Mouse (Mus musculus) liver, embryonic 15.5 days (tissue): ENCODE data around the gene Prkci. TPM values are rescaled to one million over a fixed set of nuclear protein-coding genes. Genes with fewer than 3 reads are reported as not detected.
A peak's percentile ranks its signal among the peaks of the same experiment; 100 is the strongest.

ENCODE experiments used
- ATAC-seq: fragments of 200-750 bp; cut with Nextera tagmentation; 2 replicates; pipeline ENCODE4 v1.8.0; 2017; ENCODE audit warnings: moderate number of reproducible peaks, mild to moderate bottlenecking, moderate library complexity; ENCODE audit not compliant: insufficient read depth
- H3K27ac ChIP-seq: fragments of 300-500 bp; sonication (generic); replicated peaks from 2 replicates; pipeline ENCODE4 v1.5.1; 2015; ENCODE audit warnings: mild to moderate bottlenecking, inconsistent platforms
- H3K27me3 ChIP-seq: fragments of 300-500 bp; sonication (generic); 2 replicates; pipeline ENCODE4 v1.6.1; 2015; ENCODE audit warnings: mild to moderate bottlenecking, inconsistent platforms
- H3K36me3 ChIP-seq: fragments of 300-500 bp; sonication (generic); replicated peaks from 2 replicates; pipeline ENCODE4 v1.6.1; 2015; ENCODE audit warnings: moderate library complexity, mild to moderate bottlenecking, inconsistent platforms
- H3K4me1 ChIP-seq: fragments of 300-500 bp; sonication (generic); replicated peaks from 2 replicates; pipeline ENCODE4 v1.6.1; 2015; ENCODE audit warnings: inconsistent platforms
- H3K4me2 ChIP-seq: fragments of 300-500 bp; sonication (generic); 2 replicates; pipeline ENCODE4 v1.6.1; 2015; ENCODE audit warnings: moderate library complexity, mild to moderate bottlenecking, inconsistent platforms
- H3K4me3 ChIP-seq: fragments of 300-500 bp; sonication (generic); replicated peaks from 2 replicates; pipeline ENCODE4 v1.5.1; 2015; ENCODE audit warnings: mild to moderate bottlenecking, inconsistent platforms
- H3K9ac ChIP-seq: fragments of 300-500 bp; sonication (generic); 2 replicates; pipeline ENCODE4 v1.6.1; 2015; ENCODE audit warnings: moderate library complexity, mild to moderate bottlenecking, inconsistent platforms
- H3K9me3 ChIP-seq: fragments of 300-500 bp; sonication (generic); replicated peaks from 2 replicates; pipeline ENCODE4 v1.6.1; 2016; ENCODE audit warnings: inconsistent platforms
- WGBS: fragments of 180-500 bp; shearing (Covaris S2); methylation state at CpG from one replicate; pipeline ENCODE4 v1.1.7; 2015; ENCODE audit warnings: mixed read lengths; ENCODE audit not compliant: insufficient replicate concordance; 5-methylcytosine and 5-hydroxymethylcytosine counted together
- polyA plus RNA-seq: library from polyadenylated mRNA; unstranded; fragments of >200 nt; fragmentation: Nextera tagmentation; extraction: Ambion mirVana; gene quantifications from 2 replicates; pipeline ENCODE4 v1.2.1, GENCODE M21; 2015

Prkci gene
- polyA plus RNA-seq, 1 experiment from 2014 or later, result 5.1 TPM

GRCm38 (mm10) chr3:31088789-31089775, 93.5 kb downstream of the Prkci start:
- Histone ChIP-seq H3K27ac (no peak overlapping the region), H3K9ac (no peak overlapping the region), H3K4me3 (no peak overlapping the region), H3K9me3 (no peaks in the 10 kb centered on the region), H3K4me2 (no peak overlapping the region), H3K36me3 (no peaks in the 10 kb centered on the region), H3K4me1 (peaks cover 38% of the 10 kb centered on the region), H3K27me3 (no peaks in the 10 kb centered on the region)
- no peak for ATAC-seq
- WGBS, result 53% methylated on average over 10 of the region's 10 CpGs

GRCm38 (mm10) chr3:31089956-31090355, 94.4 kb downstream of the Prkci start:
- no peak overlapping the region for H3K27ac ChIP-seq
- H3K4me2 ChIP-seq, result no peak overlapping the region
- no peak overlapping the region for H3K9ac ChIP-seq
- no peak overlapping the region for H3K4me3 ChIP-seq
- no peaks in the 10 kb centered on the region for H3K9me3 ChIP-seq
- peaks cover 31% of the 10 kb centered on the region for H3K4me1 ChIP-seq
- no peak for ATAC-seq
- H3K27me3 ChIP-seq, result no peaks in the 10 kb centered on the region
- H3K36me3 ChIP-seq, result no peaks in the 10 kb centered on the region
- 26% methylated on average over 7 of the region's 7 CpGs for WGBS

GRCm38 (mm10) chr3:31093196-31093595, 97.6 kb downstream of the Prkci start:
- Histone ChIP-seq H3K4me2 (peak overlapping the region; percentile 99), H3K4me3 (peak overlapping the region; percentile 81), H3K9ac (peak overlapping the region; percentile 88), H3K27me3 (peaks cover 10% of the 10 kb centered on the region), H3K9me3 (no peaks in the 10 kb centered on the region), H3K27ac (peak overlapping the region; percentile 94), H3K4me1 (peaks cover 50% of the 10 kb centered on the region), H3K36me3 (no peaks in the 10 kb centered on the region)
- 2% methylated on average over 13 of the region's 13 CpGs for WGBS
- no peak for ATAC-seq

- peaks cover 52% of the 10 kb centered on the region for H3K4me1 ChIP-seq
- under 1% methylated on average over 40 of the region's 58 CpGs for WGBS
Measured at GRCm38 (mm10) chr3:31093627-31094351, 98.2 kb downstream of the Prkci start.

GRCm38 (mm10) chr3:31094531-31095178, 99.1 kb downstream of the Prkci start, which contains the start of gene Skil:
Gene Skil (plus strand): TSS chr3:31095058.
- H3K4me1 ChIP-seq, result peaks cover 50% of the 10 kb centered on the region
- peak within 1 kb of the TSS; percentile 88 for H3K9ac ChIP-seq
- ATAC-seq, result peak; percentile 93
- H3K36me3 ChIP-seq, result no peaks in the 10 kb centered on the region
- WGBS, result 0% methylated on average over 61 of the region's 109 CpGs
- H3K27ac ChIP-seq, result peak within 1 kb of the TSS; percentile 94
- peaks cover 10% of the 10 kb centered on the region for H3K27me3 ChIP-seq
- H3K4me3 ChIP-seq, result peak within 1 kb of the TSS; percentile 81
- H3K4me2 ChIP-seq, result peak within 1 kb of the TSS; percentile 99
- H3K9me3 ChIP-seq, result no peaks in the 10 kb centered on the region

More at GRCm38 (mm10) chr3:31093627-31094351, 98.2 kb downstream of the Prkci start:
- Histone ChIP-seq H3K4me2 (peak overlapping the region; percentile 99), H3K27ac (peak overlapping the region; percentile 94), H3K27me3 (peaks cover 10% of the 10 kb centered on the region), H3K9me3 (no peaks in the 10 kb centered on the region), H3K4me3 (peak overlapping the region; percentile 81), H3K9ac (peak overlapping the region; percentile 88), H3K36me3 (no peaks in the 10 kb centered on the region)
- peak; percentile 69 for ATAC-seq

GRCm38 (mm10) chr3:31095179-31095490, 99.6 kb downstream of the Prkci start:
- peak overlapping the region; percentile 99 for H3K4me2 ChIP-seq
- H3K27ac ChIP-seq, result peak overlapping the region; percentile 94
- H3K36me3 ChIP-seq, result no peaks in the 10 kb centered on the region
- H3K27me3 ChIP-seq, result peaks cover 10% of the 10 kb centered on the region
- H3K4me1 ChIP-seq, result peaks cover 50% of the 10 kb centered on the region
- peak overlapping the region; percentile 81 for H3K4me3 ChIP-seq
- no peak for ATAC-seq
- H3K9ac ChIP-seq, result peak overlapping the region; percentile 88
- H3K9me3 ChIP-seq, result no peaks in the 10 kb centered on the region
- WGBS, result under 1% methylated on average over 38 of the region's 39 CpGs

- Histone ChIP-seq H3K4me2 (peak overlapping the region; percentile 99), H3K4me1 (peaks cover 45% of the 10 kb centered on the region), H3K27ac (peak overlapping the region; percentile 94), H3K9ac (peak overlapping the region; percentile 88), H3K9me3 (no peaks in the 10 kb centered on the region), H3K27me3 (peaks cover 10% of the 10 kb centered on the region), H3K4me3 (peak overlapping the region; percentile 81), H3K36me3 (no peaks in the 10 kb centered on the region)
- under 1% methylated on average over 33 of the region's 33 CpGs for WGBS
- ATAC-seq, result no peak
Measured at GRCm38 (mm10) chr3:31095491-31096154, 100.1 kb downstream of the Prkci start.

- peaks cover 37% of the 10 kb centered on the region for H3K4me1 ChIP-seq
- peak overlapping the region; percentile 88 for H3K9ac ChIP-seq
- H3K4me2 ChIP-seq, result peak overlapping the region; percentile 99
- no peaks in the 10 kb centered on the region for H3K9me3 ChIP-seq
- peaks cover 10% of the 10 kb centered on the region for H3K27me3 ChIP-seq
- 46% methylated on average over 10 of the region's 10 CpGs for WGBS
- no peaks in the 10 kb centered on the region for H3K36me3 ChIP-seq
- ATAC-seq, result no peak
- H3K27ac ChIP-seq, result peak overlapping the region; percentile 94; the same call in 1 of the 2 replicates
- peak overlapping the region; percentile 81 for H3K4me3 ChIP-seq
Measured at GRCm38 (mm10) chr3:31096155-31097101, 100.9 kb downstream of the Prkci start.

- Histone ChIP-seq H3K27me3 (peaks cover 10% of the 10 kb centered on the region), H3K9me3 (no peaks in the 10 kb centered on the region), H3K4me1 (peaks cover 32% of the 10 kb centered on the region), H3K9ac (no peak overlapping the region), H3K4me3 (no peak overlapping the region), H3K36me3 (no peaks in the 10 kb centered on the region), H3K4me2 (no peak overlapping the region), H3K27ac (no peak overlapping the region)
- WGBS, result 84% methylated on average over 13 of the region's 13 CpGs
- ATAC-seq, result no peak
Measured at GRCm38 (mm10) chr3:31097102-31097720, 101.7 kb downstream of the Prkci start.
